Mouse (Mus musculus): ENCODE results near the gene 4930402H24Rik.

- TF ChIP-seq CTCF (conservative IDR thresholded peaks at IDR 0.05; ENCODE audit: low read length) (0 out of 2 replicates have a peak, but pooled peaks have one; percentile 13), POU5F1 (IDR thresholded peaks at IDR 0.05; ENCODE audit: borderline replicate concordance, low read length) (no peak)
These were observed 201.0 kb downstream of the 4930402H24Rik start for GRCm38 (mm10) chr2:130705178-130705577.
